Mouse (Mus musculus) urinary bladder, postnatal 4 days (tissue): Measurements from ENCODE around the gene Fgfr2.
A peak's percentile ranks its signal among the peaks of the same experiment; 100 is the strongest.

ENCODE experiments used
- DNase-seq, 2 experiments: peaks; one replicate each; pipeline ENCODE4 v3.0.0; 2021 to 2022; ENCODE audit warnings: low spot score in 2 of 2

Gene Fgfr2

DNA sequence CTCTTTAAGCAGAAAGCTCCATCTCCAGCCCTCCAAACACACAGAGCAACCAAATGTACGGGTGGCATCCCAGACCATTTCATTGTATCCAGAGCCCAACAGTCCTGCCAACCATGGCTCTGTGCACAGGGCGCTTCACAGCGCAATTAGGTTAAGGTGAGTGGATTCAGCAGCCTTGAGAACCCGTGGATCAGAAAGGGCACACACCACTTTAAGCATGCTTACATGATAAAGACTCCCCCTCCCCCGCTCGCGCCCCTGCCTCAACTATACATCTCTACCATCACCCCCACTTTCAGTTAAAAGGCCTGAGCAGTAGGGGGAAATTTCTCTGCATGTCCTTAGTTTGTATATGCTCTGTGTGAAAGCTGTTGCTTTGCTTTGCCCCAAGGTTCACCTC lies 2785.5 kb downstream of the Fgfr2 start:
- DNase-seq = peak in 1 of 2 experiments; percentile 52

DNA sequence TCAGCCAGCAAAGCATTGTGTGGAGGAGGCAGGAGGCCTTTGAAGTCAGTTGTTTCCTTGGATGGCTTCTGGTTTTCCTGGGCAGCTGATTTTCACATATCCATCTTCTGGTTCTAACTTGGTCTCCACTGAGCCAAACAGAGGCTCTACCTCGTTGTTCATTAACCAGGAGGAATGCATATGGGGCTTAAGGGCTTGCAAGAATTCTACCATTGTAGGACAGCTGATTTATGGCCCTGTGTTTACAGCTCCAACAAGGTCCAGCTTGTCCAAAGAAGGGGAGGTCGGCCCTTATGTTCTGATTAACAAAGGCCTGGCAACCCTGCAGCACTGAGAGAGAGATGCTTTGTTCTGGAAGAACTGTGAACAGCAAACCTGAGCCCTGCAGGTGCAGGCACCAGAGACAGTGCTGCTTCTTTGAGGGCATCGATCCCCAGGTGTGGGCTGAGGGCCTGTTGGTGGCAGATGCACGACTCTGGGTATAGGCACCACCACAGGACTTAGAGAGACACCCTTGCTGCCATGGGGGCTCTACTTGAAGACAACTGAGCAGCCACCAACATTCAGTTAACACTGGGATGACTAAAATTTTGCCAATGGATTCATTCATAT lies 2787.6 kb downstream of the Fgfr2 start:
- peak in 1 of 2 experiments; percentile 56 for DNase-seq

DNA sequence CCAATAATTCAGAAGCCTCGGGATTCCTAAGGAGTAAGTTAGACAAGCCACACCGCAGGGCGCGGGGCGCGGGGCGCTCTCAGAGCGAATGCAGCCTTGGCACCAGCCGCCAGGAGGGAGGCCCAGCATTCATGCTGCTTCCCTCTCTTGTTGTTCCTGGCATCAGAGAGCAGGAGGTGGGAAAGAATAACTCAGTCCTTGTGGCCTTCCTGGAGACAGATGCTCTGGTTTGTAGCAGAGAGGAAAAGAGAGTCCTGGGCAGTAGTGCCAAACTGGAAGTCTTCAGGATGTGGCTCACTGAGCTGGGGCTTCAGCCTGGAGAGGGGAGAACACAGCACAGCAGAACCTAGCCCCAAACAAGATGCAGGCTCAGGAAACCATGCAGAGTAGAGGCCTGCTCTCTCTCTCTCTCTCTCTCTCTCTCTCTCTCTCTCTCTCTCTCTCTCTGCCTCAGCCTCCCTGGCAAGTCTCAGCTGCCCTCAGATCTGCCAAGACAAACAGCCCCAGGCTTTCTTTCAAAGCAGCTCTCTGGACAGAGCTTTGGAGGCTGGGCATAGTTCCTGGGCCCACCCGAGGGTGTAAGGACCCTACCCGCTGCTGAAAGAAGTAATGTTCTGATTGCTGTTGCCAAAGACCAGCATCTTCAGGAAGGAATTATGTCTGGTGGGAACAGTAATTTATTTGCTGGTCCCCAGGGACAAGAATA lies 2790.5 kb downstream of the Fgfr2 start:
- DNase-seq = peak in 1 of 2 experiments; percentile 55

- no peak for DNase-seq
Measured at GRCm38 (mm10) chr7:130327603-130328365, 2795.4 kb downstream of the Fgfr2 start.

DNA sequence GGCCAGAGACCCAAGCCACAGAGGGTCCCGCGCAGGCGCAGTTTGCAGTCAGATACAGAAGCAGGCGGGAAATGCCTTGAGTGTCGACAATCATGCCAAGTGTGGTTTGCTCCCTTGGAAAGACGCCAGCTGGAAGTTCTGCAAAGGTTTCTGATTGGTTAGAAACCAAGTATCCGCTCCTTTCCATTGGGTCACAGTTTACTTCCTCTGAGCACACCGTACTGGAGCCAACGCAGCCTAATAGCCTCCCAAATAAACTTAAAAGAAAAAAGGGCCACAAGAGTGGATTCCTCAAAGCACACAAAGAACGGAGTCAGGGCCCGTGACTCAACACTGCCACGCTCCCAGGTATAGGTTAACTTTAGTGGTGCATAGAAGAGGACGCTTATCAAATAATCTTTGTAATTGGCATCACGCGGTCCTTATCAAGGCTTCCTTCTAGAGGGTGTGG lies 2797.1 kb downstream of the Fgfr2 start:
- peak in 1 of 2 experiments; percentile 76 for DNase-seq

DNA sequence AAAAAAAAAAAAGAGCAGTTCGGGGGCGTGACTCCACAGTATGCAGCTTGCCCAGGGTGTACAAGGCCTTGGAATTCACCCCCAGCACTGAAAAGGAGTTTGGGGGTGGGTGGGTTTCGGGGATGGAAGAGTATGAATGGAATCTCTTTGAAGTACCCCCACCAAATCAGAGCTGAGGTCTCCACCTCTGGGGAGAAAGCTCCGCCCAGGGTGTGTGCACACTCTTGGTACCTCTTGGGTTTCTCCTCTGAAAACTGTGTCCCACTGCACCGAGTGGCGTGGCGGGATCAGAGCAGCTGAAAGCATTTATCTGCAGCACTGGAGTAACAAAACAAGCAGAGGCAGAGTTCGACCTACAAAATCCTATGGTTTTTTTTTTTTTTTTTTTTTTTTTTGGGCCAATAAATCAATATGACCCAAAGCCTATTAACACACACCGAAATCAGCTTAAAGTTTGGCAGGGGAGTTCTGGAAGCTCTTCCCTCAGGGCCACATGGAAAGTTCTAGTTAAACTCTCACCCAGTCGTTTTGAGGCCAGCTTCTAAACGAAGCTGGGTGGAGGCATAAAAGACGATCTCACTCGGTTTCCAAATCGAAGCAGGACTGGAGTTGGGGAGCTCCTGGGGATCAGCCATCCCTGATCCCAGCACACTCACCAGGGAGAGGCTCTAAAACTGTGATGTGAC lies 2798.3 kb downstream of the Fgfr2 start:
- DNase-seq = no peak

DNA sequence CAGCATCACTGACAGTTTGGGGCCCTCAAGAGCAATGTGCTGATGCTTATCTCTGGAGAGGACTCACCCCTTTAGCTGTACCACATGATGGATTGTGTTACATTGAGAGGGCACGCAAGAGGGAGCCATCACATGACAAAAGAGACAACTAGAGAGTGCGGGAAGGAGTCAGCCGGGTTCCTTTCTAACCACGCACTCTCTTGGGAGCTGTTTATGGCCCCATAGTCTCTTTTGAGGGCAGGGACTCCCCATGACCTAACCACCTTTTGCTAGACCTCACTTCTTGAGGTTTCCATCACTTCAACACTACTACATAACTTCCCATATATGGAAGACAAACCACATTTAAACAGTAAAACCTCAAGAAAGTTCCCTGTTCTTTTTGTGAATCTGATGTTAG lies 2799.4 kb downstream of the Fgfr2 start:
- DNase-seq = no peak

GRCm38 (mm10) chr7:130319799-130320556 lies 2803.2 kb downstream of the Fgfr2 start:
- DNase-seq = peak; percentile 68 to 76

DNA sequence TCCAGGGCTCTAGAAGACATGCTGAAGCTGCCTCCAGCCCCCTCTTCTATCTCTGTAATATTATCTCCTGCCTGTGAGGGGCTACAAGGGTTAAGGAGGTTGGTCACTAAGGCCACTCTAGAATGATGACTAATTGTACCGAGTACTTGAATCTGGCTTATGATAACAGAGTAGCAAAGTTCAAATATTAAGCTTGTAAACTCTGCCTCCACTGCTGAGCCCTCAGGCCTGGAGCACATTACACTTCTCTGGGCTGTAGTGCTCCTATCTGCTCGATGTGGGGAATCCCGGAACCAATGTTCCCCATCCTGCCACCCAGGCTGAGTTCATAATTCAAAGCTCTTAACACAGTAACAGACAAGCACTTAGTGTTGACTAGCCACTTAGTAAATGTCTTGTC lies 2806.9 kb downstream of the Fgfr2 start:
- no peak for DNase-seq

GRCm38 (mm10) chr7:130315221-130315620 lies 2807.9 kb downstream of the Fgfr2 start:
- no peak for DNase-seq

DNA sequence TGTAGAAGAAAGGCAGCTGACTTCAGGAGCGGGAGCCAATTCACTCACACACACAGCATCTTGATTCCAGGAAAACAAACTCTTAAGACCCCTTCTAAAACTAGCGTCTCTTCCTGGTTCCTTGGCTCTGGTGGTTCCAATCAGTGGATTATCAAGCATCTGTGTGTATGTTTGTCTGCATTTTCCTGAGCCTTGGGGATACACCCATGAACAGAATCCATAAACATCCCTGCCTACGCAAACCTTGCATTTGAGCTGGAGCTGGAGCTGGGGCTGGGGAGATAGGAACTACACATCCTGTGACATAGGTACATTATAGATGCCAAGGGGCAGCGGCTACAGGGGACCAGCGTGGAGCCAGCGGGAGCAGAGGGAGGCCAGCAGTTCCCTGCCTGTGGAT lies 2808.5 kb downstream of the Fgfr2 start:
- DNase-seq = no peak

GRCm38 (mm10) chr7:130311362-130311761 lies 2811.8 kb downstream of the Fgfr2 start:
- no peak for DNase-seq

DNA sequence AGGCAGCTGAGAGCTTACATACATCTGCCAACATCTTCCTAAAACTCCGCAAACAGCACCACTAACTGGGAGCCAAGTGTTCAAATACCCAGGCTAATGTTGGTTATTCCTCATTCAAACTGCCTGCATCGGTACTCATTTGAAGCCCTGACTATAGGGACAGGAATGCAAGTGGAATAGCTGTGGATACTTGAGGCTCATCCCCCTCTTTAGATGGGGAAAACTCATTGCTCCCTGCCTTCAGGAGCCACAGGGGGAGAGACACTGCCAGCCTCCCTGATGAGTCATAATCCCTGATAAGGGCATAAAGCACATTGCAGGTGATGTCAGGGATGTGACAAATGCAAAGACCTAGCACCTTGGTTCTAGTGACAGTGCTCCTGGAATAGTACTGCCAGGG lies 2814.0 kb downstream of the Fgfr2 start:
- no peak for DNase-seq

GRCm38 (mm10) chr7:130307036-130307435 lies 2816.1 kb downstream of the Fgfr2 start:
- DNase-seq = no peak

- no peak for DNase-seq
Measured at GRCm38 (mm10) chr7:130304642-130305041, 2818.5 kb downstream of the Fgfr2 start.

DNA sequence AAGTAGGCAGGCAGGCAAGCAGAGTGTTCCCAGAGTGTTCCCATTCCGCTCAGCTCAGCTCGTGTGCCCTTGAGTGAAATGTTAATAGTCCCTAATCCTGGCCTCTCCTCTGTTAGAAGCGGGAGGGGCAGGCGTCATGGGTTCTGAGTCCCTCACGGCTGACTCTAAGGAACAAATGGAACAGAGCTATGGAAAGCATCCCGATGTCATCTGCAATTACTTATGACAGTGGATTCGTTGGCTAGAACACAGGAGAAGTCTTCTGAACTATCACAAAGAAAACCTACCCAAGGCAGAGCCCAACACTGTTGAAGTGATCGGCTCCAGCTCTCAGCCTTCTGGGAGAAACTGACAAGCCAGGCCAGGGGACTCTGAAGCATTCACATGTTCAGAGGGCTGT lies 2819.7 kb downstream of the Fgfr2 start:
- no peak for DNase-seq

DNA sequence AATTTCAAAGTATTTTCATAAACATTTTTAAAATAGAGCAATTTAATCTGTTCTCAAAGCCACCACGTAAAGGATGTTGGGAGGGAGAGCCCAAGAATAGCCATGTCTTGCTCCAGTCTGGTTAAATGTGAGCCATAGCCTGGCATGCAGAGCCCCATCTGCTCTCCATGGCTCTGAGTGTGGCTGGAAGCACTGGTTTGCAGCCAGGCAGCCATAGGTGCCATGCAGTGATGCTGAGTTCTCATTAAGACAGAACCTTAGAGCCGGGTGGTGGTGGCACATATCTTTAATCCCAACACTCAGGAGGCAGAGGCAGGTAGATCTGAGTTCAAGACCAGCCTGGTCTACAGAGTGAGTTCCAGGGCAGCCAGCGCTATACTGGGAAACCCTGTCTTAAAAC lies 2822.5 kb downstream of the Fgfr2 start:
- DNase-seq = no peak

DNA sequence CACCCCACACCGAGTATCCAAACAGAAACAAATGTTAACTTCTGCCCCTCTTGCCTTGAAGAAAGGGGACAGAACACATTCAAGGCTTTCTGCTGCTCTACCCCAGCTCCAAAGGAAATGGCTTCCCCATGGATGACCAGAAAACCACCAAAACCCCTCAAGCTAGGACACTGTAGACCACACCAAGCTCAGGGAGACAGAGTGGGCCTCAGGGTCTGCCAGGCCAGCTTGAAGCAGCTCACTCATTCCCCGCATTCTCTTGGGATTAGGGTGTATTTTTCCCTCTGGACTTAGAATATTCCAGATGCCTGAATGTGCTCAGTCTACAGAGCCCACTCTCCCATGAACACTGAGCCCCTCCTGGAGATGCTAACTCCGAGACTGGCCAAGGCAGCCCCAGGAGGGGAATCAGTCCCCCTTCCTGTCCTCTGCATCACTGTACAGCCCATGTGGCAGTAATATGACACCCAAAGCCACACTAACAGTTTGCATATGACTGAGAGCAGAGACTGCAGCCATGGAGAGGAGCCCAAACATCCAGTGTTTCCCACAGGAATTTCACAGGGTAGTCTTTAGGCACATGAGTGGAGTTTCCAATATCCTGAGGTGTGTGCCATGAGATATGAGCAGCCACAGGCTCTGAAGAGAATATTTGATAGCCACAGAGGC lies 2824.1 kb downstream of the Fgfr2 start:
- DNase-seq = no peak

DNA sequence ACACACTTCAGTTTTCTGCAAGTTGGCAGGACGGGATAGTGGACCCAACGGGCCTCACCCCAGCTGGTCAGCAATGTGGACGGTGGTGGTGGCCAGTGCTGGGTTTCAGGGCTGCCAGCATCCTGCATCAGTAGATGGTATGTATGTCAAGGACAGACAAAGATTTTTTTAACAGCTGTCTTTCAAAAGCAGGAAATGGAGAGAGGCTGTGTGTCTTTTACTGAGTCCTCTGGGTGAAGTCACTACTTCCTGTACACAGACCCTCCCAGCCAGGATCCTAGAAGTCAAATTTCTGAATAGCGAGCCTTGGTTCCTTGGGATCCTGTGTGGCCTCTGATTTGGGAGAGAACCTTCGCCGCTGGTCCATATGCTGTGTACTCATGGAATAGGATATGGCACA lies 2832.0 kb downstream of the Fgfr2 start:
- DNase-seq = no peak

DNA sequence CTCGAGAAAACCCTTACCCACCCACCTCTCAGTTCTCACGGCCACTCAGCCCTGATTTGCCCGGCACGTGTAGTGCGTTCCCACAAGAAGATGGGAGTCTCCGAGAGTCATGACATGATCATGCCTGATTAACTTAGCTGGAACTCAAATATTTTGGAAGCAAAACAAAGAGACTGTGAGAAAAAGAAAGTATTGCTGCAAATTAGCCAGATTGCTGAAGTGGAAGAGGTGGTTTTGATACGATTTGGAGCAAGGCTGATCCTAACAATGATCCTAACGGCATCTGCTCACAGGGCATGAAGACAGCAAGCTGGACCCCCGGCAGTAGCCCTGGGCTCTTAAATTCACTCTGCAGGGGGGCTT lies 2833.7 kb downstream of the Fgfr2 start:
- no peak for DNase-seq
